Mouse (Mus musculus) neural tube, embryonic 11.5 days (tissue): Measurements from ENCODE around the gene Glyctk. TPM values are rescaled to one million over a fixed set of nuclear protein-coding genes. Genes with fewer than 3 reads are reported as not detected.
A peak's percentile ranks its signal among the peaks of the same experiment; 100 is the strongest.

Experiments
- ATAC-seq: fragments of 200-750 bp; cut with Nextera tagmentation; 2 replicates; pipeline ENCODE4 v1.8.0; 2017; ENCODE audit warnings: moderate number of reproducible peaks, mild to moderate bottlenecking, moderate TSS enrichment, moderate library complexity; ENCODE audit not compliant: insufficient read depth, low FRiP score, low TSS enrichment
- DNase-seq: peaks from one replicate; pipeline ENCODE4 v3.0.0-alpha.2; 2015; ENCODE audit warnings: low spot score
- H3K27ac ChIP-seq: fragments of 300-500 bp; sonication (generic); 2 replicates; pipeline ENCODE4 v1.5.1; 2014; ENCODE audit warnings: low read depth, mild to moderate bottlenecking, low read length
- H3K27me3 ChIP-seq: fragments of 300-500 bp; sonication (generic); 2 replicates; pipeline ENCODE4 v1.6.1; 2014; ENCODE audit warnings: mild to moderate bottlenecking, low read length, mixed read lengths; ENCODE audit not compliant: control insufficient read depth, insufficient read depth
- H3K36me3 ChIP-seq: fragments of 300-500 bp; sonication (generic); 2 replicates; pipeline ENCODE4 v1.6.1; 2014; ENCODE audit warnings: mild to moderate bottlenecking, low read length, moderate library complexity, mixed read lengths; ENCODE audit not compliant: control insufficient read depth, insufficient read depth
- H3K4me1 ChIP-seq: fragments of 300-500 bp; sonication (generic); 2 replicates; pipeline ENCODE4 v1.6.1; 2014; ENCODE audit warnings: low read length, mixed read lengths; ENCODE audit not compliant: control insufficient read depth, insufficient read depth
- H3K4me2 ChIP-seq: fragments of 300-500 bp; sonication (generic); 2 replicates; pipeline ENCODE4 v1.6.1; 2014; ENCODE audit warnings: low read depth, mild to moderate bottlenecking, moderate library complexity
- H3K4me3 ChIP-seq: fragments of 300-500 bp; sonication (generic); 2 replicates; pipeline ENCODE4 v1.5.1; 2014; ENCODE audit warnings: low read depth, low read length
- H3K9ac ChIP-seq: fragments of 300-500 bp; sonication (generic); 2 replicates; pipeline ENCODE4 v1.6.1; 2014; ENCODE audit warnings: mild to moderate bottlenecking, low read length
- H3K9me3 ChIP-seq: fragments of 300-500 bp; sonication (generic); 2 replicates; pipeline ENCODE4 v1.6.1; 2016; ENCODE audit warnings: low read length; ENCODE audit not compliant: control insufficient read depth
- WGBS: fragments of 180-500 bp; shearing (Covaris S2); extraction: QIAGEN DNeasy Blood & Tissue Kit; methylation state at CpG from one replicate; pipeline ENCODE4 v1.1.7; 2014; 5-methylcytosine and 5-hydroxymethylcytosine counted together
- polyA plus RNA-seq: library from polyadenylated mRNA; unstranded; fragments of >200 nt; fragmentation: Nextera tagmentation; extraction: Ambion mirVana; gene quantifications from 2 replicates; pipeline ENCODE4 v1.2.1, GENCODE M21; 2014

Gene Glyctk
- polyA plus RNA-seq, 1 experiment from 2014 or later, result 3.1 TPM

GRCm38 (mm10) chr9:106147851-106148431, 10.0 kb downstream of the Glyctk start:
- Histone ChIP-seq H3K27me3 (0 out of 2 replicates have a peak, but pooled peaks cover 13% of the 10 kb centered on the region), H3K36me3 (no peaks in the 10 kb centered on the region), H3K27ac (peak overlapping the region; percentile 79), H3K4me1 (peaks cover 7% of the 10 kb centered on the region; the same call in 1 of the 2 replicates), H3K9me3 (no peaks in the 10 kb centered on the region), H3K4me3 (peak overlapping the region; percentile 70), H3K4me2 (peak overlapping the region; percentile 74), H3K9ac (peak overlapping the region; percentile 94)
- under 1% methylated on average over 10 of the region's 10 CpGs for WGBS
- ATAC-seq (peak; percentile 78), DNase-seq (peak; percentile 61)

DNA sequence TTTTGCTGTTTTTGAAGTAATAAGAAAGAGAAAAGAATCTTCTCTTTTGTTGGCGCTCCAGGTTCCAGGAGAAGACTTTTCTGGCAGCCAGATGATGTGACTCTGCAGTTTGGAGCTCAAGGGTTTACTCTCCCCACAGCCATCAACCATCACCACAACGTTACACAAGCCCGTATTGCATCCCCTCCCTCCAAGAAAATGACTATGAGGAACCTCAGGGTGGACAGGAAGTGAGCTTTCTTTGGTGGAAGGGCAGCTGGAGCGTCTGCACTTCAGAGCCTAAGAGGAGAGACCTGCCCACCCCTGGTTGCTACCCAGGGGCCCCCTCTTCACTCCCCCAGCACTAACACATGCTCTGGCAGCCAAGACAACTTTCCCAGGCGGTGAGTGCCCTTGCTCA, 10.7 kb downstream of the Glyctk start:
- Histone ChIP-seq H3K4me1 (peaks cover 7% of the 10 kb centered on the region; the same call in 1 of the 2 replicates), H3K27me3 (0 out of 2 replicates have a peak, but pooled peaks cover 13% of the 10 kb centered on the region), H3K4me3 (peak overlapping the region; percentile 70), H3K9me3 (no peaks in the 10 kb centered on the region), H3K36me3 (no peaks in the 10 kb centered on the region), H3K4me2 (peak overlapping the region; percentile 74; the same call in 1 of the 2 replicates), H3K9ac (peak overlapping the region; percentile 94), H3K27ac (0 out of 2 replicates have a peak overlapping the region, but pooled peaks have one; percentile 27)
- 41% methylated on average over 5 of the region's 5 CpGs for WGBS
- no peak for ATAC-seq
- no peak for DNase-seq

- H3K9ac ChIP-seq, result no peak overlapping the region
- no peak for ATAC-seq
- 88% methylated on average over 2 of the region's 2 CpGs for WGBS
Observed at GRCm38 (mm10) chr9:106145582-106145981, 12.4 kb downstream of the Glyctk start.

GRCm38 (mm10) chr9:106144176-106144575, 13.8 kb downstream of the Glyctk start:
- no peak for DNase-seq
- Histone ChIP-seq H3K4me1 (0 out of 2 replicates have a peak, but pooled peaks cover 4% of the 10 kb centered on the region), H3K9ac (no peak overlapping the region), H3K27me3 (0 out of 2 replicates have a peak, but pooled peaks cover 4% of the 10 kb centered on the region), H3K4me3 (no peak overlapping the region), H3K27ac (no peak overlapping the region), H3K9me3 (no peaks in the 10 kb centered on the region), H3K36me3 (no peaks in the 10 kb centered on the region), H3K4me2 (no peak overlapping the region)
- 86% methylated on average over 7 of the region's 7 CpGs for WGBS
- no peak for ATAC-seq

More at GRCm38 (mm10) chr9:106145582-106145981, 12.4 kb downstream of the Glyctk start:
- Histone ChIP-seq H3K9me3 (no peaks in the 10 kb centered on the region), H3K4me2 (no peak overlapping the region), H3K4me1 (peaks cover 7% of the 10 kb centered on the region; the same call in 1 of the 2 replicates), H3K27me3 (0 out of 2 replicates have a peak, but pooled peaks cover 13% of the 10 kb centered on the region), H3K36me3 (no peaks in the 10 kb centered on the region), H3K27ac (no peak overlapping the region), H3K4me3 (no peak overlapping the region)
- no peak for DNase-seq

DNA sequence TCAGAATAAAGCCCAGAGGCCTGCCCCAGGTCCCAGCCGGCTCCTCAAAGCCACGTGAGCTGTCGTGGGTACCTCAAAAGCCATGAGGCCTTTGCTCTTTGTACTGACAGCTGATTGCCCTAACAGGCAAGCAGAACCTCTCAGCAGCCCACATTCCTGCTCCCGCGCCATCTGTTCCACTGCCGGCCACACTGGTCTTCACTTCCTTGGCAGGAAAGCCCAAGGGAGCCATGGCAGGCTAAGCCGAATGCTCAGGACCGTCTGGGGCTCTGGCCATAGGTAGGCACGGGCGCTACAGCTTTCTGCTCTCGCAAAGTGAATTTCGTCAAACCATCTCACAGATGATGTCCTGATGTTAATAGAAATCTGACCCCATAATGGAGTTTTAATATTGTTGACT, 16.0 kb downstream of the Glyctk start:
- ATAC-seq (no peak), DNase-seq (no peak)
- Histone ChIP-seq H3K9ac (no peak overlapping the region), H3K4me2 (no peak overlapping the region), H3K36me3 (no peaks in the 10 kb centered on the region), H3K27me3 (no peaks in the 10 kb centered on the region), H3K27ac (no peak overlapping the region), H3K4me3 (no peak overlapping the region), H3K4me1 (no peaks in the 10 kb centered on the region), H3K9me3 (no peaks in the 10 kb centered on the region)
- WGBS, result 80% methylated on average over 12 of the region's 12 CpGs

DNA sequence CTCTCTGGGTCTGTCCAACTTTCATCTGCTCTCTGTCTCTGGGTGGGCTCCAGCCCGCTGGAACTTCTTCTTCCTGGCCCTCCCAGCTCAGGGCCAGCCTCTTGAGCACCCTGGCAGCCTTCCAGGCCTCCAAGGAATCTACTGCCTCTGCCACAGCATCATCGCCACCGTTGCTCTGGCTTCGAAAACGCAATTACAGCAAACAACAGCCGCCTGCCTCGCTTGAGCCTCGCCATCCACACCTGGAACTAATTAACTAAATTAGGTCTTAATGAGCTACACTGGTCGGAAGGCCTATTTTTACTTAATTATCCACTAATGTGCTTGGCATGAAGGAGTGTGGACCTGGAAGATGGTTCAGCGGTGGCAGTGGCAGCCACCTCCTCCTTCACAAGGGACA, 18.2 kb downstream of the Glyctk start:
- ATAC-seq (no peak), DNase-seq (no peak)
- WGBS, result 56% methylated on average over 10 of the region's 10 CpGs
- H3K27ac ChIP-seq, result no peak overlapping the region
- no peaks in the 10 kb centered on the region for H3K4me1 ChIP-seq
- H3K4me3 ChIP-seq, result no peak overlapping the region
- no peaks in the 10 kb centered on the region for H3K36me3 ChIP-seq
- no peaks in the 10 kb centered on the region for H3K9me3 ChIP-seq
- H3K27me3 ChIP-seq, result no peaks in the 10 kb centered on the region
- H3K9ac ChIP-seq, result no peak overlapping the region
- no peak overlapping the region for H3K4me2 ChIP-seq

DNA sequence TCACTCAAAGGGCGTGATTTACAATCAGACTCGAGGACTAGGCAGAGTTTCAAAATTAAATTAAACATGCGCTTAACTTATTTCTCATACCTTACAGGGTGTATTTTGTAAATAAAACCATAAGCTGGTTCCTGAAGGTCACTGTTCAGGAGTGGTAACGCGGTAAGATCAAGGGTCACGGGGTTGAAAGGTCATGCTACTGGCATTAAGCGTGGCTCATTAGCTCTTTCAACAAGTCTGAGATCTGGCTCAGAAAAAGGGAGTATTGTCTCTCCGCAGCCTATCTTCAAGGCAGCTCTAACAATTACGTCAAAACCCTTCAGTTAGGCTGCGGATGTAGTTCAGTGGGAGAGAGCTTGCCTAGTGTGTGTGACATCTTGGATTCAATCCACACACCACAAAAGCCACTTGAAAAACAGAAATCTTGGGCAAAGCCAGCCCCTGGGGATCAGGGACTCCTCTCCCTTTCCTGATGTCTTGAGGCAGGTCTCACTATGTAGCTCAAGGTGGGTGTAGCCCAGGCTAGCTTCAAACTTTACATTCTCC, 20.2 kb downstream of the Glyctk start:
- Histone ChIP-seq H3K4me2 (no peak overlapping the region), H3K27ac (no peak overlapping the region)
- DNase-seq, result no peak

DNA sequence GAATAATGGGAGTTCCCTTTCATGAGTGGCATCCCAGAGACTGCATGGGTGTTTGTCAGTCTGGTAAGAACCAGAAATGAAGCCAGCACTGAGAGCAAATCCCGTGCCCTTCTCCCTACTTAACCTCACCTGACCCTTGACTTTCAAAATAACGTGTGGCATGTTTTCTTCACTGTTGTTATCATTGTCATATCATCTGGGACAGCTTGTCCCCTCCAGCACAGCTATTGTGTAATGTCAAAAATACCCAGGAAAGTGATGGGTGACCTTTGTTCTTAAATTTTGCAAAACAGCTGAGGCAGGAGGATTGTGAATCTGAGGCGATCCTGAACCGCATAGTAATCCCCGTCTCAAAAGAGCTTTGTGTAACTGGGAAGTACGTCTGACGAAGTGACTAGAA, 27.7 kb downstream of the Glyctk start:
- no peaks in the 10 kb centered on the region for H3K27me3 ChIP-seq
- ATAC-seq, result no peak
- no peaks in the 10 kb centered on the region for H3K36me3 ChIP-seq
- no peak overlapping the region for H3K9ac ChIP-seq
- H3K9me3 ChIP-seq, result no peaks in the 10 kb centered on the region
- peaks cover 7% of the 10 kb centered on the region for H3K4me1 ChIP-seq
- DNase-seq, result no peak
- no peak overlapping the region for H3K4me3 ChIP-seq
- no peak overlapping the region for H3K4me2 ChIP-seq
- 88% methylated on average over 7 of the region's 7 CpGs for WGBS
- H3K27ac ChIP-seq, result no peak overlapping the region

More for the DNA sequence above, 20.2 kb downstream of the Glyctk start:
- H3K9ac ChIP-seq, result no peak overlapping the region
- H3K36me3 ChIP-seq, result no peaks in the 10 kb centered on the region
- 47% methylated on average over 10 of the region's 10 CpGs for WGBS
- H3K27me3 ChIP-seq, result no peaks in the 10 kb centered on the region
- H3K9me3 ChIP-seq, result no peaks in the 10 kb centered on the region
- no peak for ATAC-seq
- H3K4me1 ChIP-seq, result no peaks in the 10 kb centered on the region
- no peak overlapping the region for H3K4me3 ChIP-seq

DNA sequence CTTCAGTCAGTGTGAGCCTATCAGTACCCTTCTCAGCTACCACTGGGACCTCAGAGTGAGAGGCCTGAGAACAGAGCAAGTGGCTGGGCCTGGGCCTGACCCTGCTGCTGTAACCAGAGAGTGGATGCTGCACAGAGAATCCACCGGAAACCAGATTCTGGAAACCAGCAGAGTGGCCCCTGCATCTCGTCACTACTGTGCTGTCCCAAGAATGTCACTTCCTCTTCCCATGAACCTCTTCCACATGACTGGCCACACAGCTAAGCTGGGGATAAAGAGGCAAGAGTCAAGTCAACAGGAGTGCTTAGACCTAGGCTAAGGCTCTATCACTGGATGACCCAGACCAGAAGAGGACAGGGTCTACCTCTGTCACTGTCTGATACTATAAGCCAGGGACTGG, 28.9 kb downstream of the Glyctk start:
- H3K4me2 ChIP-seq, result no peak overlapping the region
- ATAC-seq (no peak), DNase-seq (no peak)
- H3K27me3 ChIP-seq, result no peaks in the 10 kb centered on the region
- H3K36me3 ChIP-seq, result no peaks in the 10 kb centered on the region
- no peak overlapping the region for H3K27ac ChIP-seq
- 84% methylated on average over 2 of the region's 2 CpGs for WGBS
- no peak overlapping the region for H3K9ac ChIP-seq
- peaks cover 7% of the 10 kb centered on the region for H3K4me1 ChIP-seq
- no peak overlapping the region for H3K4me3 ChIP-seq
- no peaks in the 10 kb centered on the region for H3K9me3 ChIP-seq
